In genomic region chr11:35893454-35893853, GRCm38 (mm10) we compare ENCODE assay signal across 9 mouse cellular contexts. TPM values are rescaled to one million over a fixed set of nuclear protein-coding genes. Genes with fewer than 3 reads are reported as not detected.
DNase-seq lines count a peak whose midpoint lies in the region; ATAC-seq and TF ChIP-seq lines count a peak whose summit lies in the region.
"Had no signal": no experiment of that assay in that cellular context is flagged by ENCODE, and none has a peak within 500 bp of the region (broad histone marks: within the 10 kb centered on the region; RNA-seq: fewer than 3 reads in every experiment).

No protein-coding gene starts in this region.

- H3K9me3 ChIP-seq in forebrain, embryonic 11.5 days (ENCODE audit: control insufficient read depth, low read length) = no peaks in the 10 kb centered on the region
- no peaks in the 10 kb centered on the region for H3K9me3 ChIP-seq in hindbrain, embryonic 15.5 days
- H3K9me3 ChIP-seq in midbrain, postnatal 0 days (ENCODE audit: low read length) = no peaks in the 10 kb centered on the region
- no peaks in the 10 kb centered on the region for H3K9me3 ChIP-seq in liver, embryonic 11.5 days (ENCODE audit: control insufficient read depth, low read length)

- peak; percentile 45; the same call in 1 of the 2 replicates for ATAC-seq in forebrain, embryonic 11.5 days (replicated peaks; ENCODE audit: low FRiP score)
- no peak for ATAC-seq in hindbrain, embryonic 15.5 days (ENCODE audit: low FRiP score, low read depth)
- no peak for ATAC-seq in midbrain, postnatal 0 days (ENCODE audit: low FRiP score)
- no peak for ATAC-seq in liver, embryonic 11.5 days (replicated peaks; ENCODE audit: low FRiP score)

- H3K9ac ChIP-seq in forebrain, embryonic 11.5 days (ENCODE audit: low read length) = peak overlapping the region; percentile 33; the same call in 1 of the 2 replicates
- H3K9ac ChIP-seq in hindbrain, embryonic 15.5 days = no peak overlapping the region
- H3K9ac ChIP-seq in midbrain, postnatal 0 days (replicated peaks; ENCODE audit: low read length, poor library complexity, severe bottlenecking) = no peak overlapping the region
- no peak overlapping the region for H3K9ac ChIP-seq in liver, embryonic 11.5 days (ENCODE audit: low read depth, low read length)

- H3K36me3 ChIP-seq in forebrain, embryonic 11.5 days (ENCODE audit: control insufficient read depth, insufficient read depth, low read length) = no peaks in the 10 kb centered on the region
- no peaks in the 10 kb centered on the region for H3K36me3 ChIP-seq in hindbrain, embryonic 15.5 days
- no peaks in the 10 kb centered on the region; the same call in 1 of the 2 replicates for H3K36me3 ChIP-seq in midbrain, postnatal 0 days (ENCODE audit: insufficient read depth, low read length)
- H3K36me3 ChIP-seq in liver, embryonic 11.5 days (ENCODE audit: control insufficient read depth, insufficient read depth, low read length) = no peaks in the 10 kb centered on the region

- H3K27ac ChIP-seq in layer of hippocampus, adult 2 months = peak overlapping the region; percentile 79
- peak overlapping the region; percentile 55; the same call in 1 of the 2 replicates for H3K27ac ChIP-seq in forebrain, embryonic 11.5 days (ENCODE audit: low read depth, low read length)
- peak overlapping the region; percentile 71 for H3K27ac ChIP-seq in hindbrain, embryonic 15.5 days (replicated peaks)
- peak overlapping the region; percentile 48; the same call in 1 of the 2 replicates for H3K27ac ChIP-seq in midbrain, postnatal 0 days (ENCODE audit: low read depth, low read length)
- no peak overlapping the region for H3K27ac ChIP-seq in liver, embryonic 11.5 days (ENCODE audit: low read depth, low read length)

- no peak overlapping the region for H3K4me3 ChIP-seq in layer of hippocampus, adult 2 months
- no peak overlapping the region for H3K4me3 ChIP-seq in forebrain, embryonic 11.5 days (ENCODE audit: low read depth, low read length)
- no peak overlapping the region for H3K4me3 ChIP-seq in hindbrain, embryonic 15.5 days
- H3K4me3 ChIP-seq in midbrain, postnatal 0 days (ENCODE audit: low read depth, low read length) = no peak overlapping the region
- H3K4me3 ChIP-seq in liver, embryonic 11.5 days (ENCODE audit: low read depth, low read length) = no peak overlapping the region

- H3K27me3 ChIP-seq in forebrain, embryonic 11.5 days (ENCODE audit: control insufficient read depth, insufficient read depth, low read length) = no peaks in the 10 kb centered on the region
- no peaks in the 10 kb centered on the region for H3K27me3 ChIP-seq in hindbrain, embryonic 15.5 days
- no peaks in the 10 kb centered on the region for H3K27me3 ChIP-seq in midbrain, postnatal 0 days (ENCODE audit: insufficient read depth, low read length)
- H3K27me3 ChIP-seq in liver, embryonic 11.5 days (replicated peaks; ENCODE audit: control insufficient read depth, insufficient read depth, low read length) = no peaks in the 10 kb centered on the region

- intact Hi-C loops in left cerebral cortex, postnatal 14 days (cut with DNase I) = no loop called here

- H3K4me1 ChIP-seq in forebrain, embryonic 11.5 days (replicated peaks; ENCODE audit: control insufficient read depth, insufficient read depth, low read length) = peaks cover 14% of the 10 kb centered on the region; the same call in 1 of the 2 replicates
- H3K4me1 ChIP-seq in hindbrain, embryonic 15.5 days (replicated peaks) = peaks cover 22% of the 10 kb centered on the region
- H3K4me1 ChIP-seq in midbrain, postnatal 0 days (ENCODE audit: insufficient read depth, low read length) = peaks cover 7% of the 10 kb centered on the region
- no peaks in the 10 kb centered on the region for H3K4me1 ChIP-seq in liver, embryonic 11.5 days (replicated peaks; ENCODE audit: control insufficient read depth, insufficient read depth, low read length)

- 24% methylated on average over 4 of the region's 4 CpGs for WGBS in forebrain, embryonic 11.5 days
- 31% methylated on average over 4 of the region's 4 CpGs for WGBS in hindbrain, embryonic 15.5 days
- WGBS in midbrain, postnatal 0 days = 22% methylated on average over 4 of the region's 4 CpGs
- 56% methylated on average over 4 of the region's 4 CpGs for WGBS in liver, embryonic 11.5 days

- no peak for DNase-seq in layer of hippocampus, adult 2 months (ENCODE audit: low spot score in 2 of 2)
- DNase-seq in layer of hippocampus, postnatal 36 days = no peak
- no peak for DNase-seq in forebrain, embryonic 11.5 days (ENCODE audit: low spot score)
- DNase-seq in midbrain, postnatal 0 days (ENCODE audit: low spot score) = no peak
- DNase-seq in liver, embryonic 11.5 days (ENCODE audit: low spot score) = no peak
- DNase-seq in left cerebral cortex, postnatal 14 days (ENCODE audit: low spot score in 2 of 2) = no peak
- DNase-seq in natural killer cell, adult 2 months (ENCODE audit: low spot score in 2 of 2) = no peak
- DNase-seq: kidney, adult 11 months had no signal

- TF ChIP-seq CTCF in layer of hippocampus, adult 2 months (conservative IDR thresholded peaks at IDR 0.05) = no peak
- no peak for TF ChIP-seq CTCF in midbrain, postnatal 0 days (IDR thresholded peaks at IDR 0.05)

- H3K4me2 ChIP-seq in forebrain, embryonic 11.5 days (ENCODE audit: low read depth, low read length, severe bottlenecking) = no peak overlapping the region
- H3K4me2 ChIP-seq in hindbrain, embryonic 15.5 days = no peak overlapping the region
- H3K4me2 ChIP-seq in midbrain, postnatal 0 days (ENCODE audit: low read depth, low read length, poor library complexity, severe bottlenecking) = no peak overlapping the region
- H3K4me2 ChIP-seq in liver, embryonic 11.5 days = no peak overlapping the region

RNA-seq across cellular contexts. Expression of gene Rars, which starts 59.1 kb away (rescaled TPM):
- total RNA-seq in layer of hippocampus, adult 2 months (2021) = 10 to 100 TPM; 45.6 to 53.6 TPM
- total RNA-seq in layer of hippocampus, postnatal 36 days (2021) = 10 to 100 TPM; 48.9 to 49.9 TPM
- 107 and 110 TPM in 2 replicates for polyA plus RNA-seq in forebrain, embryonic 11.5 days (2014; fragmentation: Nextera tagmentation; extraction: Ambion mirVana)
- polyA plus RNA-seq in hindbrain, embryonic 15.5 days (2015; fragmentation: Nextera tagmentation; extraction: Ambion mirVana) = 64.0 and 67.0 TPM in 2 replicates
- 41.3 and 45.8 TPM in 2 replicates for total RNA-seq in midbrain, postnatal 0 days (2014; rRNA removed)
- 61.9 and 66.2 TPM in 2 replicates for polyA plus RNA-seq in midbrain, postnatal 0 days (2015; fragmentation: Nextera tagmentation; extraction: Ambion mirVana)
- 137 and 141 TPM in 2 replicates for polyA plus RNA-seq in liver, embryonic 11.5 days (2014; fragmentation: Nextera tagmentation; extraction: Ambion mirVana)
- 10 to 100 TPM; 45.4 to 47.9 TPM for total RNA-seq in left cerebral cortex, postnatal 14 days (2021)
